Mouse (Mus musculus): ENCODE results near the gene Rab37. TPM values are rescaled to one million over a fixed set of nuclear protein-coding genes. Genes with fewer than 3 reads are reported as not detected.
A peak's percentile ranks its signal among the peaks of the same experiment; 100 is the strongest.

The Rab37 gene
- polyA plus RNA-seq (2015; fragmentation: Nextera tagmentation; extraction: Ambion mirVana): 0.99 and 1.4 TPM in 2 replicates

GRCm38 (mm10) chr11:115091362-115091901 lies at the start of gene Rab37:
Rab37 (plus strand) TSS chr11:115091431.
- Histone ChIP-seq H3K9ac (peak within 1 kb of the TSS; percentile 56), H3K4me2 (peak within 1 kb of the TSS; percentile 54), H3K27ac (no peak within 1 kb of the TSS), H3K27me3 (peaks cover 41% of the 10 kb centered on the region), H3K4me1 (replicated peaks) (peaks cover 12% of the 10 kb centered on the region), H3K36me3 (no peaks in the 10 kb centered on the region), H3K9me3 (no peaks in the 10 kb centered on the region), H3K4me3 (peak within 1 kb of the TSS; percentile 34)
- 2% methylated on average over 36 of the region's 36 CpGs for WGBS
- no peak for ATAC-seq (ENCODE audit: low FRiP score)

DNA sequence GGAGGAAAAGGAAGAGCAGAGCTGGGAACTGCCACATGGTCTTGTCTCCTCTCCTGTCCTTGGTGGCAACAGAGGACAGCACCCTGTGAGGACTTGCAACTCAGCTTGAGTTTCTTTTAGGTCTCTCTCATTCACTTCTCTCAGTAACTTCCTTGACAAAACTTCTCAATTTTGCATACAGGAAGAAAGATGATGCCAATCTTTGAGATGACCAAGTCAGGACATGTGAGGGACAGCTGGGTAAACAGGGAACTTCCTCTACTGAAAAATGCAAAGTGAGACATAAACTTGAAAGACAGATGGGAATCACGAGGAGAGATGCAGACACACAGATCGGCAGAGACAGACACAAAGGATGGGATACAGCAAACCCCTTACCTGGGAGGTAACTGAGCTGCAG lies 43.0 kb upstream of the Rab37 start, which contains the start of gene Cd300ld3:
TSS of gene Cd300ld3 (minus strand) at position 151 of the 400 bp plus-strand sequence.
- Histone ChIP-seq H3K4me1 (replicated peaks) (no peaks in the 10 kb centered on the region), H3K4me3 (no peak within 1 kb of the TSS), H3K36me3 (no peaks in the 10 kb centered on the region), H3K4me2 (no peak within 1 kb of the TSS), H3K9ac (no peak within 1 kb of the TSS), H3K27me3 (peaks cover 17% of the 10 kb centered on the region), H3K9me3 (no peaks in the 10 kb centered on the region), H3K27ac (no peak within 1 kb of the TSS)
- 89% methylated on average over 2 of the region's 2 CpGs for WGBS
- no peak for ATAC-seq (ENCODE audit: low FRiP score)

DNA sequence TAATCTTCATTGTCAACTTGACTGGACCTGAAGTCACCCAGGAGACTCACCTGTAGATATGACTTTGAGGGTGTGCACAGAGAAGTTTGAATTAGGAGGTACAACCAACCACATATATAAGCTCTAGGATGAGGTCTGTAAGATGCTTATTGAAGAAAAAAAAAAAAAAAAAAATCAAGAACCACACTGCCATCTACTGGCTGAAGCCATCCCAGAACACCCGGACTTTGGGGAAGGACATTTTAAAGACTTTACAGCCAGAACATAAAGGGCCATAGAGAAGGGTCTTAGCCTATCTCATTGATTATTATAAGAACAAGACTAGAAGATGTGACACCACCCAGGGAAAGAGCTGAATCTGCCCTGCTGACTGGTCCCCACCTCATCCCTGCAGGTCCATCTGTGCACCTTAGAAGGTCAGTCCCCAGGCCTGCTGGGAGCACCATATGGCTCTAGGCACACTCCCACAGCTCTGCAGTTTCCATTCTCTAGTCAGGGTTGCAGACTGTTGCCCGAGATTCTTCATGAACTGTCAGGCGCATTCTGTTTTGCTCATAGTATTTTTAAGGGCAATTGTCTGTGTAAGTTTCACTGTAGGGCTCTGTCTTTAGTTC lies 41.8 kb upstream of the Rab37 start:
- WGBS: 46% methylated on average over 3 of the region's 3 CpGs
- Histone ChIP-seq H3K27me3 (peaks cover 21% of the 10 kb centered on the region), H3K4me1 (replicated peaks) (no peaks in the 10 kb centered on the region), H3K36me3 (no peaks in the 10 kb centered on the region), H3K4me3 (no peak overlapping the region), H3K9me3 (no peaks in the 10 kb centered on the region), H3K27ac (no peak overlapping the region), H3K4me2 (no peak overlapping the region), H3K9ac (no peak overlapping the region)
- no peak for ATAC-seq (ENCODE audit: low FRiP score)

DNA sequence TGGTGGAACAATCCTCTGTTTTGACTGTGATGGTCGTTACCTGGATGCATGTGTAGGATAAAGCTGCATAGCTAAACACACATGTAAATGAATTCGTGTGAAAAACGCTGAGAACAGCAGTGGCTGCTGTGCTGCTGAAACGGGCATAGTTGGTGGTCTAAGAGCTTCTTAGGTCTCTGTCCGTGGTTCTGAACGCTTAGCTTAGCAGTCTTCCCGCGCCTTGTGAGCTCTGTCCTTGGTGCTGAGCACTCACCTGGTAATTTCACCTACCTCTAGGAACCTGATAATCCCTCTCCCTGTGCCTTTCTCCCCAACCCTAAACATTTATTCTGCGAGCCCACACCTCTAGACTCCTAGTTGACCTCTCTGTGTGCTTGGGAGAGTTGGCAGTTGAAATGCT lies 39.0 kb upstream of the Rab37 start:
- Histone ChIP-seq H3K36me3 (no peaks in the 10 kb centered on the region), H3K27ac (no peak overlapping the region), H3K9ac (no peak overlapping the region), H3K4me2 (no peak overlapping the region), H3K9me3 (no peaks in the 10 kb centered on the region), H3K4me1 (replicated peaks) (no peaks in the 10 kb centered on the region), H3K27me3 (peaks cover 24% of the 10 kb centered on the region), H3K4me3 (no peak overlapping the region)
- no peak for ATAC-seq (ENCODE audit: low FRiP score)
- 4% methylated on average over 9 of the region's 9 CpGs for WGBS

DNA sequence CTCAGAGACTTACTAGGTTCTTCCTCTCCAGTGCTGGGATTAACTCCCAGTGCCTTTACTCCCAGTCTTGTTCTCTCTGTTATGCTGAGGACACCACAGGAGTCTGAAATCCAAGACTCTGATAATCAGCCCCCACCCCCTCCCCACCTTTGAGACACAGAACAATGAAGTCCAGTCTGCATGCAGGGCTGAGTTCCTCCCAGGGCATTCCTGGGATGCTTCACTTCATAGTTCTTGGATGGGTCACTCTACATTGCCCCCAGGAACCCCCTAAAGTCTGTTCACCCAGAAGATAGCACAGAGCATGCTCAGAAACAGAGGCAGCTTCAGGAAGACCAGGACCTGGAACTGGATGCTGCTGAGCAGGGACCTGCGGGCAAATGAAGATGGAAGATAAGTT lies 38.2 kb upstream of the Rab37 start:
- H3K4me3 ChIP-seq: no peak overlapping the region
- no peaks in the 10 kb centered on the region for H3K9me3 ChIP-seq
- no peak overlapping the region for H3K9ac ChIP-seq
- peaks cover 24% of the 10 kb centered on the region for H3K27me3 ChIP-seq
- WGBS: 93% methylated on average over 1 of the region's 1 CpGs
- H3K36me3 ChIP-seq: no peaks in the 10 kb centered on the region
- ATAC-seq (ENCODE audit: low FRiP score): no peak
- no peaks in the 10 kb centered on the region for H3K4me1 ChIP-seq (replicated peaks)
- no peak overlapping the region for H3K27ac ChIP-seq
- H3K4me2 ChIP-seq: no peak overlapping the region

- no peak overlapping the region for H3K9ac ChIP-seq
- ATAC-seq (ENCODE audit: low FRiP score): no peak
These were observed 36.7 kb upstream of the Rab37 start for GRCm38 (mm10) chr11:115054537-115054936.

DNA sequence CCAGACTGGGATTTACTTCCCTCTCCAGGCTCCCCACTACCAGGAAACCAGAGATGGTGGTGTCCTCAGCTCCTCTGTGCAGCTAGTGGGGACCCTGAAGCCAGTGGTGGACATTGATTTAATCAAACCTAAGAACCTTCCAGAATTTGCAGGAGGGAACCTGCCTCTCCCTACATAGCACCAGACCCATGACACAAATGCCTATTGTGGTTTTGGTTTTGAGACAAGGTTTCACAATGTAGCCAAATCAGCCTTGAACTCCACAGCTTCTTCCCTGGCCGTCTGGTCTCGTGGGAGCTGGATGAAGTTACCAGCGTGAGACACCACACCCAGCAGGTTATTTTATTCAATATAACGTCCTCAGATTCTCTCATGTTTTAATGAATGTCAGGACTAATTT lies 32.5 kb upstream of the Rab37 start:
- Histone ChIP-seq H3K9ac (no peak overlapping the region), H3K27me3 (peaks cover 38% of the 10 kb centered on the region), H3K27ac (no peak overlapping the region), H3K36me3 (no peaks in the 10 kb centered on the region), H3K4me3 (no peak overlapping the region), H3K4me1 (replicated peaks) (no peaks in the 10 kb centered on the region), H3K9me3 (no peaks in the 10 kb centered on the region), H3K4me2 (no peak overlapping the region)
- WGBS: 84% methylated on average over 4 of the region's 4 CpGs
- ATAC-seq (ENCODE audit: low FRiP score): no peak

More at GRCm38 (mm10) chr11:115054537-115054936, 36.7 kb upstream of the Rab37 start:
- Histone ChIP-seq H3K27me3 (peaks cover 34% of the 10 kb centered on the region), H3K9me3 (no peaks in the 10 kb centered on the region), H3K27ac (no peak overlapping the region), H3K4me1 (replicated peaks) (no peaks in the 10 kb centered on the region), H3K4me3 (no peak overlapping the region), H3K4me2 (no peak overlapping the region), H3K36me3 (no peaks in the 10 kb centered on the region)

DNA sequence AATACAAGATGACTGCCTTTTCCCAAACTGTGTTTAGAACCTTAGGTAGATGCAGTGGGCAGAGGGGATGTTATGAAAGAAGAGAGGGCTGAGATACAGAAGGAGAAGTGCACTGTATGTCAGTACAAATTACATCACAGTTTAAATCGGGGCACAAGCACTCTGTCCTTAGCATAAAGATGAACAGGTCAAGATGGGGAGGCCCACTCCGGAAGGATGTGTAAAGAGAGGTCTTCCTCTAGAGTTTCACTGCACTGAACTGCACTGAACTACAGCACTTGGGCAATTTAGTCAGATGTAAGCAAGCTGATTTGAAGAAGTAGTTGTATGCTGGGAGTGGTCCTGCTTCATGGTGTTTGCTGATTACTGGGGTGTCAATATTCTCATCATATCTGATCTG lies 31.4 kb upstream of the Rab37 start:
- Histone ChIP-seq H3K9ac (no peak overlapping the region), H3K4me1 (replicated peaks) (no peaks in the 10 kb centered on the region), H3K36me3 (no peaks in the 10 kb centered on the region), H3K4me3 (no peak overlapping the region), H3K27ac (no peak overlapping the region), H3K27me3 (peaks cover 33% of the 10 kb centered on the region), H3K4me2 (no peak overlapping the region), H3K9me3 (no peaks in the 10 kb centered on the region)
- no peak for ATAC-seq (ENCODE audit: low FRiP score)
- WGBS: 84% methylated on average over 2 of the region's 2 CpGs

GRCm38 (mm10) chr11:115062077-115062476 lies 29.2 kb upstream of the Rab37 start, which contains the start of gene Cd300e:
Cd300e (minus strand) TSS chr11:115062177.
- Histone ChIP-seq H3K27ac (no peak within 1 kb of the TSS), H3K36me3 (no peaks in the 10 kb centered on the region), H3K9ac (no peak within 1 kb of the TSS), H3K4me1 (replicated peaks) (no peaks in the 10 kb centered on the region), H3K4me3 (no peak within 1 kb of the TSS), H3K4me2 (no peak within 1 kb of the TSS), H3K9me3 (no peaks in the 10 kb centered on the region), H3K27me3 (peaks cover 50% of the 10 kb centered on the region)
- no peak for ATAC-seq (ENCODE audit: low FRiP score)
- WGBS: 22% methylated on average over 5 of the region's 5 CpGs

GRCm38 (mm10) chr11:115066768-115067167 lies 24.5 kb upstream of the Rab37 start:
- H3K9ac ChIP-seq: no peak overlapping the region
- H3K9me3 ChIP-seq: no peaks in the 10 kb centered on the region
- H3K27me3 ChIP-seq: peaks cover 63% of the 10 kb centered on the region
- ATAC-seq (ENCODE audit: low FRiP score): no peak
- H3K4me2 ChIP-seq: no peak overlapping the region
- WGBS: 76% methylated on average over 6 of the region's 6 CpGs
- H3K27ac ChIP-seq: no peak overlapping the region
- H3K36me3 ChIP-seq: no peaks in the 10 kb centered on the region
- peaks cover 14% of the 10 kb centered on the region for H3K4me1 ChIP-seq (replicated peaks)
- H3K4me3 ChIP-seq: no peak overlapping the region

GRCm38 (mm10) chr11:115071015-115071551 lies 20.1 kb upstream of the Rab37 start:
- H3K27ac ChIP-seq: no peak overlapping the region
- H3K4me2 ChIP-seq: peak overlapping the region; percentile 42
- ATAC-seq (ENCODE audit: low FRiP score): 0 out of 2 replicates have a peak, but pooled peaks have one; percentile 17
- H3K36me3 ChIP-seq: no peaks in the 10 kb centered on the region
- 0 out of 2 replicates have a peak overlapping the region, but pooled peaks have one; percentile 12 for H3K4me3 ChIP-seq
- peaks cover 80% of the 10 kb centered on the region for H3K27me3 ChIP-seq
- H3K9me3 ChIP-seq: no peaks in the 10 kb centered on the region
- no peak overlapping the region for H3K9ac ChIP-seq
- WGBS: 3% methylated on average over 9 of the region's 9 CpGs
- H3K4me1 ChIP-seq (replicated peaks): peaks cover 18% of the 10 kb centered on the region

DNA sequence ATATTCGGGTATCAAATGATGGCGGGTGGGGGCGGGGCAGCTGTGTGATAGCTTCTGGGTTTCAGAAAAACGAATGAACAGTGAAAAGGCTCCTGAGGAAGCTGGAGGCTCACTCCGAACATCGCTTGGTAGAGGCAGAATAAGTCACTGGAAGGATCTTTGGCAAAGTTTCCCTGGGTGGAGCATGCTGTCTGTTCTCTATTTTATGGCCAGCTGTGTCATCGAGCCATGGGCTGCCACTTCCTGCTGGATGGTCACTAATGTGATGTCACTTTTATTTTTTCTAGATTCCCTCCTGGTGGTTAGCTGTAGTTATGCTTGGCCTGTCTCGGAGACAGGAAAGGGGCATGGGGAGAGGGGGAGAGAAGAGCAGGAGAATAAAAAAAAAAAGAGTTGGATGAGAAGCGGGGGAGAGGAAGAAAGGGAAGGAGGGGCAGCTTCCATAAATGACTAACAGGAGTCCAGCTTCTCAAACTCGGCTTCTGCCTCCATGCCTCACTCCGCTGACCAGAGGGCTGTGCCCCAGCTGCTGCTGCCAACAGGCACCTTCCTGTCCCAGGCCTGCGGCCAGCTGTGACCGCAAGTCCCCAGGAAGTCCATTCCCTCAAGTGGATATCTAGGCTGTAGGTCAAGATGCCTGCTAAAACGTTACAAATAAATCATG lies 19.5 kb upstream of the Rab37 start:
- Histone ChIP-seq H3K9me3 (no peaks in the 10 kb centered on the region), H3K4me1 (replicated peaks) (peaks cover 18% of the 10 kb centered on the region), H3K36me3 (no peaks in the 10 kb centered on the region), H3K4me3 (0 out of 2 replicates have a peak overlapping the region, but pooled peaks have one; percentile 12), H3K4me2 (peak overlapping the region; percentile 42), H3K9ac (no peak overlapping the region; the same call in 1 of the 2 replicates), H3K27ac (0 out of 2 replicates have a peak overlapping the region, but pooled peaks have one; percentile 2), H3K27me3 (peaks cover 83% of the 10 kb centered on the region)
- ATAC-seq (ENCODE audit: low FRiP score): no peak
- 10% methylated on average over 13 of the region's 14 CpGs for WGBS
